Mouse (Mus musculus) liver, embryonic 11.5 days (tissue): ENCODE measurements around the gene Mrpl24. TPM values are rescaled to one million over a fixed set of nuclear protein-coding genes. Genes with fewer than 3 reads are reported as not detected.

Source experiments
- ATAC-seq: fragments of 200-750 bp; cut with Nextera tagmentation; replicated peaks from 2 replicates; pipeline ENCODE4 v1.8.0; 2017; ENCODE audit warnings: moderate number of reproducible peaks, mild to moderate bottlenecking, moderate TSS enrichment, moderate library complexity; ENCODE audit not compliant: low FRiP score
- DNase-seq: peaks from one replicate; pipeline ENCODE4 v3.0.0-alpha.2; 2017; ENCODE audit warnings: low spot score
- H3K27ac ChIP-seq: fragments of 300-500 bp; sonication (generic); 2 replicates; pipeline ENCODE4 v1.5.1; 2014; ENCODE audit warnings: mild to moderate bottlenecking, low read depth, low read length, control low read depth
- H3K27me3 ChIP-seq: fragments of 300-500 bp; sonication (generic); replicated peaks from 2 replicates; pipeline ENCODE4 v1.6.1; 2014; ENCODE audit warnings: low read length, mixed read lengths; ENCODE audit not compliant: control insufficient read depth, insufficient read depth
- H3K36me3 ChIP-seq: fragments of 300-500 bp; sonication (generic); 2 replicates; pipeline ENCODE4 v1.6.1; 2014; ENCODE audit warnings: mild to moderate bottlenecking, low read length, moderate library complexity, mixed read lengths; ENCODE audit not compliant: control insufficient read depth, insufficient read depth
- H3K4me1 ChIP-seq: fragments of 300-500 bp; sonication (generic); replicated peaks from 2 replicates; pipeline ENCODE4 v1.6.1; 2014; ENCODE audit warnings: low read length, mixed read lengths; ENCODE audit not compliant: control insufficient read depth, insufficient read depth
- H3K4me2 ChIP-seq: fragments of 300-500 bp; sonication (generic); 2 replicates; pipeline ENCODE4 v1.6.1; 2014; ENCODE audit warnings: mild to moderate bottlenecking, control low read depth, moderate library complexity
- H3K4me3 ChIP-seq: fragments of 300-500 bp; sonication (generic); 2 replicates; pipeline ENCODE4 v1.5.1; 2014; ENCODE audit warnings: low read depth, low read length, control low read depth
- H3K9ac ChIP-seq: fragments of 300-500 bp; sonication (generic); 2 replicates; pipeline ENCODE4 v1.6.1; 2014; ENCODE audit warnings: low read depth, low read length, control low read depth
- H3K9me3 ChIP-seq: fragments of 300-500 bp; sonication (generic); 2 replicates; pipeline ENCODE4 v1.6.1; 2016; ENCODE audit warnings: low read length, inconsistent platforms, mixed read lengths; ENCODE audit not compliant: control insufficient read depth
- WGBS: fragments of 180-500 bp; shearing (Covaris S2); extraction: QIAGEN DNeasy Blood & Tissue Kit; methylation state at CpG from one replicate; pipeline ENCODE4 v1.1.7; 2014; 5-methylcytosine and 5-hydroxymethylcytosine counted together
- polyA plus RNA-seq: library from polyadenylated mRNA; unstranded; fragments of >200 nt; fragmentation: Nextera tagmentation; extraction: Ambion mirVana; gene quantifications from 2 replicates; pipeline ENCODE4 v1.2.1, GENCODE M21; 2014

The Mrpl24 gene
- polyA plus RNA-seq, 1 experiment from 2014 or later = 97.5 TPM

DNA sequence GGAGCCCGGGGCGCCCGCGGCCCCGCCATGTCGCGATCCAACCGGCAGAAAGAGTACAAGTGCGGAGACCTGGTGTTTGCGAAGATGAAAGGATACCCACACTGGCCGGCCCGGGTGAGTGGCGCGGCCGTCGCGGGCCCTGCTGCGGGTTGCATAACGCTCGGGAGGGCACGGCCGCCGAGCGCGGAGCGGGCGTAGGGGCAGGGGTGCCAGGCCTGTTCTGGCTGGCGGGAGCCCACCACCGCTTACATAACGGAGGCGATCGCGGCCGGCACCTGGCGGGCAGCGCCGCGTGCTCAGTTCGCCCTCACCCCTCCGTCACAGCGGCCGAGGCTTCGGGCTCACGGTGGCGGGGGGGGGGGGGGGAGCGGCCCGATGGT, 12.7 kb upstream of the Mrpl24 start:
- no peak for ATAC-seq
- Histone ChIP-seq H3K9me3 (no peaks in the 10 kb centered on the region), H3K27ac (peak overlapping the region; percentile 99), H3K36me3 (no peaks in the 10 kb centered on the region; the same call in 1 of the 2 replicates), H3K27me3 (no peaks in the 10 kb centered on the region), H3K4me3 (peak overlapping the region; percentile 100), H3K4me1 (peaks cover 54% of the 10 kb centered on the region), H3K4me2 (peak overlapping the region; percentile 86), H3K9ac (peak overlapping the region; percentile 100)
- DNase-seq = peak; percentile 64
- 0% methylated on average over 40 of the region's 47 CpGs for WGBS

DNA sequence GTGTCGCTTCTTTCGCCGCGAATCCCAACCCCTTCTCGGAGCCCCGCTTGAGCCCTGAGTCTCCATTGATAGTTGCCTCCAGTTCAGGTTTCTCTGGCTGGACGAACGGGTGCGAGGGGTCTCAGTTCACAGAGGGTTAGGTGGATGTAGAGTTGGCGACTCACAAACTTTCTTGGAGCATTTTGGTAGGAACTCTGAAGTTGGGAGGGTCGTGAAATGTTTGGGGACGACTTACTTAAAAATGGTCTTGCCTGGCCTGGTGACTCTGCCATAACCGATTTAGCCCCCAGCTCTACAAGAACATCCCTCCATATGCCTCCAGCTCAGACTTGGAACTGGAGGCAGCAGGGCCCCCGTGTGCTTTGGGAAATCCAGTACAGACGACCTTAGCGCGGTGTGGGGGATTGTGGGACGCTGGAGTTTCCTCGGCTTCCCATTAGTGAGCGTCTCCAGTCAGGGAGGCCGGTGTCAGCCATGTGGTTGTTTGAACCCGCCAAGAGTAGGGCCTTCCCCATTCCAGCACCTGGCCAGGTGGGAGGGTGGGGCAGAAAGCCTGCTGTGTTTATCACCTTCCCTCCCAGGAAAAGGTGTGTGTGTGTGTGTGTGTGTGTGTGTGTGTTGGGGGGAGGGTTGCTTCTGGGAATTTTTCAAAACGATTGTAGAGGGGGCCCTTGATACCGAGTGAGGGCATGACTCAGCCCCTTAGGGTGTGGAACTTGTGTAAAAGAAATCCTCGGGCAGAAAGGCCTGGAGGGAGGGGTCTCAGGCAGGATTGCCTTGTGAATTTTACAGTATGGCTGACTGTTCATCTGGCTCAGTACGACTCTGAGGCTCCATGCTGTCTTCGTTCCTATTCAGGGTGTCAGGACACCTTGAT, 12.1 kb upstream of the Mrpl24 start:
- H3K36me3 ChIP-seq = no peaks in the 10 kb centered on the region; the same call in 1 of the 2 replicates
- peaks cover 54% of the 10 kb centered on the region for H3K4me1 ChIP-seq
- ATAC-seq (0 out of 2 replicates have a peak, but pooled peaks have one; percentile 8), DNase-seq (peak; percentile 64)
- peak overlapping the region; percentile 86 for H3K4me2 ChIP-seq
- peak overlapping the region; percentile 99 for H3K27ac ChIP-seq
- peak overlapping the region; percentile 100 for H3K4me3 ChIP-seq
- H3K9me3 ChIP-seq = no peaks in the 10 kb centered on the region
- WGBS = under 1% methylated on average over 25 of the region's 27 CpGs
- peak overlapping the region; percentile 100 for H3K9ac ChIP-seq
- no peaks in the 10 kb centered on the region for H3K27me3 ChIP-seq

DNA sequence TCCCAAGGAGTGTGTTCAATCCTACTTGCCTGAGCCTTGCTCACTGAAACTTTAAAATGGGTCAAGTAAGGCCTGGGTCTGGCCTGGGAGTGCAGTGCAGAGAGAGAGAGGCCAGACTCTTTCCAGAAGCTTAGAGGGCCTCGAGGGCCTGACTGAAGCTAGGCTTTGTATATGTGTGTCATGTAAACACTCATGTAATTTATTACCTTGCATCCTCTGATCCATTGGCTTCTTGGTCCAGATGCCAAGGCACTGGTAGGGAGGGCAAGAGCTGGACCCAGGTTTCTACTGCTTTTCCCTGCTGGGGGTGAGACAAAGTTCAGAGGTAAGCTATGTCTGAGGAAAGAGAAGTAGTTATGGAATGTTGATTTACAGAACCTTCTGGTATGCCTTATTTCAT, 11.4 kb upstream of the Mrpl24 start:
- no peaks in the 10 kb centered on the region for H3K27me3 ChIP-seq
- ATAC-seq (no peak), DNase-seq (no peak)
- peak overlapping the region; percentile 99 for H3K27ac ChIP-seq
- WGBS = 3% methylated on average over 1 of the region's 1 CpGs
- H3K4me3 ChIP-seq = peak overlapping the region; percentile 100
- H3K4me2 ChIP-seq = peak overlapping the region; percentile 86
- H3K36me3 ChIP-seq = peaks cover under 1% of the 10 kb centered on the region; the same call in 1 of the 2 replicates
- peaks cover 58% of the 10 kb centered on the region for H3K4me1 ChIP-seq
- H3K9me3 ChIP-seq = no peaks in the 10 kb centered on the region
- peak overlapping the region; percentile 100 for H3K9ac ChIP-seq

DNA sequence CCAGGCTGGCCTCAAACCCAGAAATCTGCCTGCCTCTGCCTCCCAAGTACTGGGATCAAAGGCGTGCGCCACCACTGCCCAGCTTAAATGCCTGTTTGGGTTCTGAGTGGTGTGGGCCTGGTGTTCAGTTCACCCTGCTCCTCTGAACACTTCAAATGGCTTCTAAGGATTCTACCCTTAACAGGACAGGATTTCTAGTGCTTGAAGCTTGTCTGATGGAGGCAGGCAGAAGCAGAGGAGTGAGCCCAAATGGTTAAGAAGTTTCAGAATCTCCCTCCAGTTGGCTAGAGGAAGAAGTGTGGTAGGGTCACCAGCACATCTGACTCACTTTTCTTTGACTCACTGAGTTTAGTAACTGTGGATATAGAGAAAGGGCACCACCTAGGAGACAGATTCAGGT, 9.9 kb upstream of the Mrpl24 start:
- no peaks in the 10 kb centered on the region for H3K9me3 ChIP-seq
- peak overlapping the region; percentile 86 for H3K4me2 ChIP-seq
- peak overlapping the region; percentile 100 for H3K4me3 ChIP-seq
- peak overlapping the region; percentile 99 for H3K27ac ChIP-seq
- no peak for DNase-seq
- H3K4me1 ChIP-seq = peaks cover 56% of the 10 kb centered on the region
- peaks cover 10% of the 10 kb centered on the region for H3K36me3 ChIP-seq
- no peaks in the 10 kb centered on the region for H3K27me3 ChIP-seq
- peak overlapping the region; percentile 100 for H3K9ac ChIP-seq
- WGBS = 44% methylated on average over 2 of the region's 2 CpGs
- no peak for ATAC-seq

DNA sequence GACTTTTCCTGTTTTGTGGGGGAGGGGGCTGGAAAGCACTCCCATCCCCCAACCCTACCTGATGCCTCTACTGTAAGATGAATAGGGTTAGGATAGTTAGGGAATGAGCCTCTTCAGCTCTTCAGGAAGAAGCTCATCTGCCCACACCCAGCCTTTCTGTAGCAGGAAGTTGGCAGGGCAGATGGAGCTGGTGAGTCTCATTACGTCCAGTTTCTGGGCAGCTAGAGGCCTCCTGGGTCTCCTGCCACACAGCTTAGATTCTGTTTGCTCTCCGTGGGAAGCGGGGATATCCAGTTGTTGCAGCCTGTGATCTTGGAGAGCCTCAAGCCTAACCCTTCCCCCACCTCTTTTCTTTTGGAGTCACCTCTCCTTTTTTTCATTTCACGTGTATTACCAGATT, 9.4 kb upstream of the Mrpl24 start:
- WGBS = 12% methylated on average over 4 of the region's 4 CpGs

DNA sequence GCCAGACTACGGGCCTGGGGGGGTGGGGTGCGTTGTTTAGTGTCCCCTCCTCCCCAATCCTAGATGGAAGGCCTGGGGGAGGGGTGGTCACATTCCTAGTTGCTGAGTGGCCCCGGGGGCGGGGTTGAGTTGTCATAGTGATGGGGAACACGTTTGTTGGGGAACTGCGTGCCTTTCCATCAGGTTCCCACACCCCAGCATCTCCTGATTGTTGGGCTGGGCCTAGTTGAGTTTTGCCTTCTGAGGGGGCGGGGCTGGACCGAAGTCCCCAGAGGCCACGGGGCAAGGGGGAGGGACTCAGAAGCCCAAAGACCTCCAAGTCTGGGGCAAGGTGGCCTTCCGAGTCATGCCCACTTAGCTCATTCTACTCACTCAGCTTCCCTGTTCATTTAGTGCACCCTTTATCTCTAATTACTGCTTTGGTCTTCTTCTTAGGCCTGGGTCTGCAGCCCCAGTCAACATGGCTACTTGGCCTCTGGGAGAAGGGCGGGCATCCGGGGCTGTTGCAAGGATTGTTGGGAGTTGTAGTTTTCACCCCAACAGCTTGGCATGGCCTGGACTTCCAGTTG, 8.6 kb upstream of the Mrpl24 start:
- no peaks in the 10 kb centered on the region for H3K9me3 ChIP-seq
- H3K36me3 ChIP-seq = peaks cover 19% of the 10 kb centered on the region
- H3K9ac ChIP-seq = peak overlapping the region; percentile 100
- DNase-seq = peak; percentile 83
- H3K4me1 ChIP-seq = peaks cover 52% of the 10 kb centered on the region
- peak overlapping the region; percentile 99 for H3K27ac ChIP-seq
- peak; percentile 8; the same call in 1 of the 2 replicates for ATAC-seq
- H3K4me2 ChIP-seq = peak overlapping the region; percentile 86
- no peaks in the 10 kb centered on the region for H3K27me3 ChIP-seq
- 18% methylated on average over 12 of the region's 12 CpGs for WGBS
- peak overlapping the region; percentile 100 for H3K4me3 ChIP-seq

More for the DNA sequence above, 9.4 kb upstream of the Mrpl24 start:
- Histone ChIP-seq H3K4me2 (peak overlapping the region; percentile 86), H3K4me1 (peaks cover 55% of the 10 kb centered on the region), H3K27me3 (no peaks in the 10 kb centered on the region), H3K27ac (peak overlapping the region; percentile 99), H3K9ac (peak overlapping the region; percentile 100), H3K4me3 (peak overlapping the region; percentile 100), H3K36me3 (peaks cover 15% of the 10 kb centered on the region), H3K9me3 (no peaks in the 10 kb centered on the region)
- ATAC-seq = no peak
- no peak for DNase-seq

DNA sequence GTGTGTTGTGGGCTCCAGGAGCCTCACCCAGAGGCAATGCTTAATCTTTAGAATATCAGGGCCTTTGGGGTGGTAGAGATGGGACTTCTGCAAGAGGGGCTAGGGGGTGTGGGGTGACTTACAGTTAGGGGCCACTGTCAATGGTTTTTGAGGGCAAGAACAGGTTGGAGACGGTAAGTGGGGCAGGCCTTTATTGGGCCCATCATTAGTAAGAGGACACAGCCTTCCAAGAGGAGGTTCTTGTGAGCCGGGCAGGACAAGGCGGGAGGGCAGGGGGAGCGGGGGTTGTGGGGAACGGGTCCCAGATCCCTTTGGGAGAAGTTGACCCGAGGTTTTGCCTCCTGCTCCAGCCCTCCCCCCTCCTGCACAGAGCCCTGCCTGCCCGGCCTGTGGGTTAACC, 5.8 kb upstream of the Mrpl24 start:
- Histone ChIP-seq H3K4me2 (no peak overlapping the region), H3K27me3 (no peaks in the 10 kb centered on the region), H3K4me1 (peaks cover 43% of the 10 kb centered on the region), H3K9me3 (no peaks in the 10 kb centered on the region), H3K9ac (no peak overlapping the region), H3K27ac (0 out of 2 replicates have a peak overlapping the region, but pooled peaks have one; percentile 1), H3K4me3 (no peak overlapping the region), H3K36me3 (peaks cover 33% of the 10 kb centered on the region)
- ATAC-seq = no peak
- no peak for DNase-seq
- 78% methylated on average over 7 of the region's 7 CpGs for WGBS

DNA sequence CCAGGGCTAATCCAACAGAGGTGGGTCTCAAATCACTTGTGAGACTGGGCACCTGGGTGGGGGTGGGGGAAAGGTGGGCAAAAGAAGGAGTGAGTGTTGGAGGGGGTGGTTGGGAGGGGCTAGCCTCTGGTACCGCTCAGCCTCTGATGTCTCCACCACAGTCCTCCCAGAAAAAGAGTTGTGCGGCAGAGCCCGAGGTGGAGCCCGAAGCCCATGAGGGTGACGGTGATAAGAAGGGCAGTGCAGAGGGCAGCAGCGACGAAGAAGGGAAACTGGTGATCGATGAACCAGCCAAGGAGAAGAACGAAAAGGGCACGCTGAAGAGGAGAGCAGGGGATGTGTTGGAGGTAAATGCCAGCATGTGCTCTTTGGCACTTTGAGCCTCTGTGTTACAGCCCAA, 5.4 kb upstream of the Mrpl24 start:
- no peaks in the 10 kb centered on the region for H3K9me3 ChIP-seq
- H3K4me2 ChIP-seq = no peak overlapping the region
- no peak overlapping the region for H3K4me3 ChIP-seq
- DNase-seq (no peak), ATAC-seq (no peak)
- H3K9ac ChIP-seq = no peak overlapping the region
- no peak overlapping the region for H3K27ac ChIP-seq
- WGBS = 83% methylated on average over 10 of the region's 10 CpGs
- H3K36me3 ChIP-seq = peaks cover 33% of the 10 kb centered on the region
- H3K27me3 ChIP-seq = no peaks in the 10 kb centered on the region
- peaks cover 41% of the 10 kb centered on the region for H3K4me1 ChIP-seq
